ENCODE assay signal across 10 mouse cellular contexts in genomic region chr5:142619866-142620265, GRCm38 (mm10). TPM values are rescaled to one million over a fixed set of nuclear protein-coding genes. Genes with fewer than 3 reads are reported as not detected.
DNase-seq lines count a peak whose midpoint lies in the region; ATAC-seq and TF ChIP-seq lines count a peak whose summit lies in the region.
"Had no signal": no experiment of that assay in that cellular context is flagged by ENCODE, and none has a peak within 500 bp of the region (broad histone marks: within the 10 kb centered on the region; RNA-seq: fewer than 3 reads in every experiment).

No protein-coding gene starts in this region.

- no peaks in the 10 kb centered on the region for H3K4me1 ChIP-seq in liver, embryonic 11.5 days (replicated peaks; ENCODE audit: control insufficient read depth, insufficient read depth, low read length)
- H3K4me1 ChIP-seq in hindbrain, embryonic 16.5 days (ENCODE audit: control insufficient read depth, insufficient read depth, low read depth, low read length), result no peaks in the 10 kb centered on the region; the same call in 1 of the 2 replicates
- no peaks in the 10 kb centered on the region for H3K4me1 ChIP-seq in limb, embryonic 14.5 days (ENCODE audit: control insufficient read depth, insufficient read depth, low read length)
- 0 out of 2 replicates have a peak, but pooled peaks cover 2% of the 10 kb centered on the region for H3K4me1 ChIP-seq in olfactory bulb, adult 2 months (ENCODE audit: control insufficient read depth, insufficient read depth, low read length)
- H3K4me1 ChIP-seq: embryonic facial prominence, embryonic 13.5 days had no signal

- ATAC-seq in liver, embryonic 11.5 days (replicated peaks; ENCODE audit: low FRiP score), result no peak
- ATAC-seq in hindbrain, embryonic 16.5 days, result peak; percentile 67
- ATAC-seq in limb, embryonic 14.5 days (ENCODE audit: low FRiP score, low read depth), result peak; percentile 47; the same call in 1 of the 2 replicates
- no peak for ATAC-seq in inflammation-experienced regulatory T-cells, adult 6 months

- H3K9me3 ChIP-seq in liver, embryonic 11.5 days (ENCODE audit: control insufficient read depth, low read length), result no peaks in the 10 kb centered on the region
- no peaks in the 10 kb centered on the region for H3K9me3 ChIP-seq in hindbrain, embryonic 16.5 days (ENCODE audit: control insufficient read depth, low read length)
- no peaks in the 10 kb centered on the region for H3K9me3 ChIP-seq in limb, embryonic 14.5 days (ENCODE audit: control insufficient read depth, low read length)
- H3K9me3 ChIP-seq: embryonic facial prominence, embryonic 13.5 days had no signal

- TF ChIP-seq POLR2A in limb, embryonic 14.5 days (IDR thresholded peaks at IDR 0.05; ENCODE audit: borderline replicate concordance, extremely low read depth, insufficient read depth, insufficient read length), result no peak
- no peak for TF ChIP-seq POLR2A in olfactory bulb, adult 2 months (IDR thresholded peaks at IDR 0.05; ENCODE audit: insufficient read depth, low read depth, low read length)

- H3K27me3 ChIP-seq in liver, embryonic 11.5 days (replicated peaks; ENCODE audit: control insufficient read depth, insufficient read depth, low read length), result no peaks in the 10 kb centered on the region
- H3K27me3 ChIP-seq in hindbrain, embryonic 16.5 days (replicated peaks; ENCODE audit: control insufficient read depth, insufficient read depth, low read length), result no peaks in the 10 kb centered on the region
- H3K27me3 ChIP-seq in limb, embryonic 14.5 days (ENCODE audit: control insufficient read depth, insufficient read depth, low read length), result no peaks in the 10 kb centered on the region
- H3K27me3 ChIP-seq: embryonic facial prominence, embryonic 13.5 days had no signal

- WGBS in liver, embryonic 11.5 days, result 25% methylated on average over 5 of the region's 5 CpGs
- 12% methylated on average over 5 of the region's 5 CpGs for WGBS in hindbrain, embryonic 16.5 days
- 28% methylated on average over 5 of the region's 5 CpGs for WGBS in limb, embryonic 14.5 days
- 6% methylated on average over 5 of the region's 5 CpGs for WGBS in olfactory bulb, adult 2 months

- no peak overlapping the region for H3K4me2 ChIP-seq in liver, embryonic 11.5 days
- H3K4me2 ChIP-seq in hindbrain, embryonic 16.5 days (ENCODE audit: low read length), result no peak overlapping the region
- H3K4me2 ChIP-seq in limb, embryonic 14.5 days (replicated peaks; ENCODE audit: low read depth, low read length, severe bottlenecking), result no peak overlapping the region
- H3K4me2 ChIP-seq: embryonic facial prominence, embryonic 13.5 days had no signal

- H3K4me3 ChIP-seq in liver, embryonic 11.5 days (ENCODE audit: low read depth, low read length), result no peak overlapping the region
- no peak overlapping the region for H3K4me3 ChIP-seq in hindbrain, embryonic 16.5 days (ENCODE audit: low read length)
- H3K4me3 ChIP-seq in limb, embryonic 14.5 days (replicated peaks; ENCODE audit: low read length), result no peak overlapping the region
- H3K4me3 ChIP-seq in olfactory bulb, adult 2 months (ENCODE audit: insufficient read depth, low read depth, low read length), result no peak overlapping the region
- H3K4me3 ChIP-seq: embryonic facial prominence, embryonic 13.5 days had no signal

- H3K27ac ChIP-seq in liver, embryonic 11.5 days (ENCODE audit: low read depth, low read length), result no peak overlapping the region
- H3K27ac ChIP-seq in hindbrain, embryonic 16.5 days (ENCODE audit: low read depth, low read length), result no peak overlapping the region
- no peak overlapping the region for H3K27ac ChIP-seq in limb, embryonic 14.5 days (replicated peaks; ENCODE audit: low read depth, low read length)
- H3K27ac ChIP-seq in olfactory bulb, adult 2 months (ENCODE audit: insufficient read depth, low read depth, low read length), result no peak overlapping the region
- H3K27ac ChIP-seq: embryonic facial prominence, embryonic 13.5 days; macrophage had no signal

- DNase-seq in liver, result peak; percentile 54
- DNase-seq in liver, embryonic 11.5 days (ENCODE audit: low spot score), result no peak
- DNase-seq in R1 (ENCODE audit: low read depth, low spot score), result peak; percentile 67
- peak; percentile 62 for DNase-seq in embryo, embryonic 10.5 days (ENCODE audit: low spot score)
- DNase-seq in limb, embryonic 14.5 days (ENCODE audit: low spot score), result peak; percentile 35

- H3K9ac ChIP-seq in liver, embryonic 11.5 days (ENCODE audit: low read depth, low read length), result no peak overlapping the region
- no peak overlapping the region for H3K9ac ChIP-seq in hindbrain, embryonic 16.5 days (ENCODE audit: low read depth, low read length)
- no peak overlapping the region for H3K9ac ChIP-seq in limb, embryonic 14.5 days (ENCODE audit: low read depth, low read length, severe bottlenecking)
- H3K9ac ChIP-seq: embryonic facial prominence, embryonic 13.5 days had no signal

- TF ChIP-seq CTCF in olfactory bulb, adult 2 months (IDR thresholded peaks at IDR 0.05; ENCODE audit: insufficient read depth, low read depth, low read length), result peak; percentile 50; the same call in 1 of the 2 replicates

- no peaks in the 10 kb centered on the region for H3K36me3 ChIP-seq in liver, embryonic 11.5 days (ENCODE audit: control insufficient read depth, insufficient read depth, low read length)
- H3K36me3 ChIP-seq in hindbrain, embryonic 16.5 days (ENCODE audit: control insufficient read depth, insufficient read depth, low read length), result no peaks in the 10 kb centered on the region
- no peaks in the 10 kb centered on the region for H3K36me3 ChIP-seq in limb, embryonic 14.5 days (ENCODE audit: control insufficient read depth, insufficient read depth, low read length)
- H3K36me3 ChIP-seq: embryonic facial prominence, embryonic 13.5 days had no signal

RNA-seq across cellular contexts. Expression of gene Wipi2, which starts 7.6 kb away (rescaled TPM):
- 52.7 and 56.3 TPM in 2 replicates for polyA plus RNA-seq in liver, embryonic 11.5 days (2014; fragmentation: Nextera tagmentation; extraction: Ambion mirVana)
- polyA plus RNA-seq in hindbrain, embryonic 16.5 days (2015; fragmentation: Nextera tagmentation; extraction: Ambion mirVana), result 36.8 and 42.0 TPM in 2 replicates
- 37.4 and 45.9 TPM in 2 replicates for polyA plus RNA-seq in limb, embryonic 14.5 days (2012; rRNA removed)
- 50.4 and 52.9 TPM in 2 replicates for polyA plus RNA-seq in limb, embryonic 14.5 days (2014; fragmentation: Nextera tagmentation; extraction: Ambion mirVana)
- polyA plus RNA-seq in olfactory bulb, adult 2 months (2012; ENCODE audit: insufficient read depth, insufficient read length, low replicate concordance, missing spikeins), result not detected in 2 replicates
- polyA plus RNA-seq in inflammation-experienced regulatory T-cells, adult 6 months (2017; shearing (Covaris generic)), result 10 to 100 TPM; 12.6 to 20.5 (median 15.4) TPM

RNA-seq across cellular contexts. Expression of gene Mmd2, which starts 11.3 kb away (rescaled TPM):
- 20.2 and 23.0 TPM in 2 replicates for polyA plus RNA-seq in liver, embryonic 11.5 days (2014; fragmentation: Nextera tagmentation; extraction: Ambion mirVana)
- 83.8 and 110 TPM in 2 replicates for polyA plus RNA-seq in hindbrain, embryonic 16.5 days (2015; fragmentation: Nextera tagmentation; extraction: Ambion mirVana)
- polyA plus RNA-seq in limb, embryonic 14.5 days (2012; rRNA removed), result 1.1 and 1.2 TPM in 2 replicates
- 1.5 and 2.0 TPM in 2 replicates for polyA plus RNA-seq in limb, embryonic 14.5 days (2014; fragmentation: Nextera tagmentation; extraction: Ambion mirVana)
- polyA plus RNA-seq in olfactory bulb, adult 2 months (2012; ENCODE audit: insufficient read depth, insufficient read length, low replicate concordance, missing spikeins), result not detected in 2 replicates
- not detected for polyA plus RNA-seq in inflammation-experienced regulatory T-cells, adult 6 months (2017; shearing (Covaris generic))
- polyA plus RNA-seq: macrophage had no signal

Comparison
In these comparisons a context has a peak if more than half of its experiments do, and no peak if none do; other contexts are left out.
1. ATAC-seq: peak in hindbrain, embryonic 16.5 days (single experiment) and limb, embryonic 14.5 days (single experiment); none in liver, embryonic 11.5 days (single experiment) and inflammation-experienced regulatory T-cells, adult 6 months (single experiment).